Mouse (Mus musculus) embryonic facial prominence, embryonic 10.5 days (tissue): Measurements from ENCODE around the gene Gemin7. TPM values are rescaled to one million over a fixed set of nuclear protein-coding genes. Genes with fewer than 3 reads are reported as not detected.
A peak's percentile ranks its signal among the peaks of the same experiment; 100 is the strongest.

Source experiments
- DNase-seq: peaks from one replicate; pipeline ENCODE4 v3.0.0-alpha.2; 2017; ENCODE audit warnings: low spot score
- H3K27ac ChIP-seq: fragments of 300-500 bp; sonication (generic); replicated peaks from 2 replicates; pipeline ENCODE4 v1.5.1; 2016; ENCODE audit warnings: mild to moderate bottlenecking
- H3K27me3 ChIP-seq: fragments of 300-500 bp; sonication (generic); replicated peaks from 2 replicates; pipeline ENCODE4 v1.6.1; 2016; ENCODE audit warnings: low read depth, mild to moderate bottlenecking; ENCODE audit not compliant: poor library complexity, severe bottlenecking
- H3K36me3 ChIP-seq: fragments of 300-500 bp; sonication (generic); replicated peaks from 2 replicates; pipeline ENCODE4 v1.6.1; 2016; ENCODE audit warnings: mild to moderate bottlenecking, moderate library complexity
- H3K4me1 ChIP-seq: fragments of 300-500 bp; sonication (generic); 2 replicates; pipeline ENCODE4 v1.6.1; 2016
- H3K4me3 ChIP-seq: fragments of 300-500 bp; sonication (generic); 2 replicates; pipeline ENCODE4 v1.5.1; 2016; ENCODE audit warnings: mild to moderate bottlenecking, moderate library complexity
- H3K9me3 ChIP-seq: fragments of 300-500 bp; sonication (generic); 2 replicates; pipeline ENCODE4 v1.6.1; 2016; ENCODE audit warnings: mild to moderate bottlenecking
- WGBS: fragments of 180-500 bp; shearing (Covaris S2); methylation state at CpG from one replicate; pipeline ENCODE4 v1.1.7; 2016; 5-methylcytosine and 5-hydroxymethylcytosine counted together
- polyA plus RNA-seq: library from polyadenylated mRNA; unstranded; fragments of >200 nt; fragmentation: Nextera tagmentation; extraction: Ambion mirVana; gene quantifications from 2 replicates; pipeline ENCODE4 v1.2.1, GENCODE M21; 2016

Gene Gemin7
- polyA plus RNA-seq, 1 experiment from 2014 or later: 187 TPM

- DNase-seq: no peak
- Histone ChIP-seq H3K4me3 (no peak overlapping the region), H3K27me3 (peaks cover 7% of the 10 kb centered on the region; the same call in 1 of the 2 replicates), H3K36me3 (peaks cover 80% of the 10 kb centered on the region), H3K9me3 (no peaks in the 10 kb centered on the region), H3K4me1 (no peaks in the 10 kb centered on the region), H3K27ac (no peak overlapping the region)
- 75% methylated on average over 10 of the region's 10 CpGs for WGBS
Observed at GRCm38 (mm10) chr7:19531077-19531476, 46.3 kb downstream of the Gemin7 start.

- H3K4me1 ChIP-seq: peaks cover 25% of the 10 kb centered on the region
- peaks cover 20% of the 10 kb centered on the region for H3K36me3 ChIP-seq
- no peak overlapping the region for H3K27ac ChIP-seq
- H3K9me3 ChIP-seq: 0 out of 2 replicates have a peak, but pooled peaks cover 2% of the 10 kb centered on the region
- WGBS: 58% methylated on average over 2 of the region's 2 CpGs
- no peak for DNase-seq
- no peak overlapping the region; the same call in 1 of the 2 replicates for H3K4me3 ChIP-seq
- H3K27me3 ChIP-seq: peaks cover 67% of the 10 kb centered on the region
Observed at GRCm38 (mm10) chr7:19525105-19525481, 52.3 kb downstream of the Gemin7 start.

GRCm38 (mm10) chr7:19524420-19525104, 52.8 kb downstream of the Gemin7 start:
- H3K27ac ChIP-seq: peak overlapping the region; percentile 49; the same call in 1 of the 2 replicates
- H3K4me1 ChIP-seq: peaks cover 30% of the 10 kb centered on the region
- H3K27me3 ChIP-seq: peaks cover 73% of the 10 kb centered on the region
- 0 out of 2 replicates have a peak, but pooled peaks cover 2% of the 10 kb centered on the region for H3K9me3 ChIP-seq
- DNase-seq: no peak
- 13% methylated on average over 24 of the region's 24 CpGs for WGBS
- H3K4me3 ChIP-seq: peak overlapping the region; percentile 60
- peaks cover 15% of the 10 kb centered on the region for H3K36me3 ChIP-seq

DNA sequence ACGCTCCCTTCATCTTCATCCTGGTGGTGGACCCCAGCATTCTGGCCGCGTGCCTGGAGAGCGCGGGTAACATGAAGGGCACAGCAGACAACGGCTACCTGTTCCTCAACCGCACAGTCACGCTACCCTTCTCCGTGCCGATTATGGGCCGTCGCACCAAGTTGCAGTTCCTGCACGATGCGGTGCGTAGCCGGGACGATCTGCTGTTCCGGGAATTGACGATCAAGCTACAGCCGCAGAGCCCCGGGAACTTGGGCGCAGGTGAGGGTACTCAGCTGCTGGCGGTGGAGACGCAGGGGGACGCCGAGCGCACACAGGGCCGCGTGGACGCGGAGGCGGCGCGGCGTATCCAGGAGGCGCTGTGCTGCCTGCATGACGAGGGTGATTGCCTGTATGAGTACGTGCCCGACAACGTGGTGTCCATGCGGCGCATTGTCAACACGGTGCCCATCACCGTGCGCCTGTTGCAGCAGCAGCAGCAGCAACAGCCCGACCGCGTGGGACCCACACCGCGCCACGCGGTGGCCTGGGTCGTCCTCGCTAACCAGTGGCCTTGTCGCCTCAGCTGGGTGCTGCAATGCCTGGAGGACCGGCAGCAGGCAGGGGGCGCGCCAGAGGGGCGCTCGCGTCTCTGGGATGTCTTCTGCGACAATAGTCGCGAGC, 53.5 kb downstream of the Gemin7 start:
- peak; percentile 82 for DNase-seq
- peaks cover 8% of the 10 kb centered on the region for H3K36me3 ChIP-seq
- peaks cover 31% of the 10 kb centered on the region for H3K4me1 ChIP-seq
- H3K27ac ChIP-seq: peak overlapping the region; percentile 49; the same call in 1 of the 2 replicates
- peak overlapping the region; percentile 60 for H3K4me3 ChIP-seq
- peaks cover 79% of the 10 kb centered on the region for H3K27me3 ChIP-seq
- WGBS: 3% methylated on average over 64 of the region's 64 CpGs
- H3K9me3 ChIP-seq: 0 out of 2 replicates have a peak, but pooled peaks cover 2% of the 10 kb centered on the region

GRCm38 (mm10) chr7:19523017-19523756, 54.2 kb downstream of the Gemin7 start:
- Histone ChIP-seq H3K27ac (peak overlapping the region; percentile 6; the same call in 1 of the 2 replicates), H3K4me3 (peak overlapping the region; percentile 60), H3K36me3 (peaks cover under 1% of the 10 kb centered on the region), H3K27me3 (peaks cover 86% of the 10 kb centered on the region), H3K9me3 (0 out of 2 replicates have a peak, but pooled peaks cover 2% of the 10 kb centered on the region), H3K4me1 (peaks cover 31% of the 10 kb centered on the region)
- 16% methylated on average over 72 of the region's 72 CpGs for WGBS
- DNase-seq: no peak

DNA sequence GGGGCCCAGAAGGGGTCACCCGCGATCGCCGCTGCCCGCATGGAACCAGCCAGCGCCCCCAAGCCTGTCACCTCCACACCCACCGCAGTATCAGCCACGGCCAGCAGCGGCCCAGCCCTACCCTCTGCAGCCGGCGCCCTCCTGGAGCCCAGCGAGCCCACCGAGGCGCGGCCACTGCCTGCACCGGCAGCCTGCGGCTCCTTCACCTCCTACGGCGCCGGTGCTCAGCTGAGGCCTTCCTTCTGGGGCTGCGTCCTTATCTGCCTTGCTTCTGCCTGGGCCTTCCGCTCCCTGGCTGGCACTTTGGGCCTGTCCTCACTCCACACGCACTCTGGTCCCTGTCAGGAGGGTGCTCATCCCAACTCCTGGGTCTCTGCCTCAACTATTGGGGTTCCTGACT, 57.4 kb downstream of the Gemin7 start:
- WGBS: 5% methylated on average over 23 of the region's 23 CpGs
- Histone ChIP-seq H3K27me3 (peaks cover 97% of the 10 kb centered on the region), H3K36me3 (no peaks in the 10 kb centered on the region), H3K9me3 (0 out of 2 replicates have a peak, but pooled peaks cover 2% of the 10 kb centered on the region), H3K4me1 (peaks cover 42% of the 10 kb centered on the region), H3K27ac (peak overlapping the region; percentile 48; the same call in 1 of the 2 replicates), H3K4me3 (peak overlapping the region; percentile 47)
- DNase-seq: peak; percentile 57

DNA sequence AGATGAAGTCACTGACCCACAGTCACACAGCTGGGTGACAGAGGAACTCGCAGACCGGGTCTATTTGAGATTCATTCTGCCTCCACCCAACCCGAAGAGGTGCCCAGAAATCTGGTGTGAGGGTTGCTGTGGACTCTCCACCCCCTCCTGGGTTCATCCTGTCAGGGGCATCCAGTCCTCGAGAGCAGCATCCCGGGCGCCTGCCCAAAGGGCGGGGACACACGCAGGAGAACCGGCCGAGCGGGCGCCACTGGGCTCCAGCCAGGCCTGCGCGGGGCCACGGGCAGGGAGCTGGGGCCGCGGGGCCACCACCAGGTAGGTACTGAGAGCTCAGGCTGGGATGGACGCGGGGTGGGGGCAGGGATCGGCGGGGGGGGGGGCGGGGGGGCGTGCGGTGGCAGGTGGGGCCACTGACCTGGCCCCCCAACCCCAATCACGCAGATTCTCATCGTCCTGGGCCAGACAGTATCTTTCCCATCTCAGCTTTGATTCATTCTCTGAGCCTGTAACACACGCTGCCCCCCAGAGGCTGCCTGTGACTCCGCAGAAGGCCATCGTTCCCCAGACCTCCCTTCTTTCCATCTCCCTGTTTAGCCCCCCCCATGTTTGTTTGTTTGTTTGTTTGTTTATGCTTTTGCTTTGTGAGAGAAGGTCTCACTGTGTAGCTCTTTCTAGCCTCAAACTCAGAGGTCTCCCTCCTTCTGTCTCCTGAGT, 59.6 kb downstream of the Gemin7 start, which contains the start of gene Nkpd1:
Gene Nkpd1, plus strand, starts transcription at position 187 of the 714 bp plus-strand sequence.
- no peak for DNase-seq
- H3K4me3 ChIP-seq: peak within 1 kb of the TSS; percentile 48
- WGBS: 3% methylated on average over 29 of the region's 29 CpGs
- H3K4me1 ChIP-seq: peaks cover 26% of the 10 kb centered on the region
- H3K27me3 ChIP-seq: peaks cover 75% of the 10 kb centered on the region
- H3K36me3 ChIP-seq: no peaks in the 10 kb centered on the region
- 0 out of 2 replicates have a peak, but pooled peaks cover under 1% of the 10 kb centered on the region for H3K9me3 ChIP-seq
- peak within 1 kb of the TSS; percentile 35; the same call in 1 of the 2 replicates for H3K27ac ChIP-seq

Other genes with a start within 250 kb of the Gemin7 start
- gene Ercc1, start 232.8 kb downstream of the Gemin7 start, polyA plus RNA-seq: 102 and 107 TPM in 2 replicates
- 26.8 and 28.9 TPM in 2 replicates for gene Cd3eap, start 218.1 kb downstream of the Gemin7 start, polyA plus RNA-seq
- 6.9 and 7.1 TPM in 2 replicates for gene Ppp1r13l, start 217.8 kb downstream of the Gemin7 start, polyA plus RNA-seq
- 28.1 and 28.8 TPM in 2 replicates for gene Ercc2, start 195.6 kb downstream of the Gemin7 start, polyA plus RNA-seq
- 7.9 and 8.8 TPM in 2 replicates for gene Klc3, start 173.5 kb downstream of the Gemin7 start, polyA plus RNA-seq
- gene Ckm, start 172.8 kb downstream of the Gemin7 start, polyA plus RNA-seq: 0.20 TPM in 1 of 2 replicates, not detected in the other
- 7.1 and 8.0 TPM in 2 replicates for gene Mark4, start 118.8 kb downstream of the Gemin7 start, polyA plus RNA-seq
- 1.2 and 1.3 TPM in 2 replicates for gene Exoc3l2, start 114.3 kb downstream of the Gemin7 start, polyA plus RNA-seq
- 1.9 TPM in 2 replicates for gene Bloc1s3, start 69.2 kb downstream of the Gemin7 start, polyA plus RNA-seq
- 72.6 and 73.9 TPM in 2 replicates for gene Trappc6a, start 69.2 kb downstream of the Gemin7 start, polyA plus RNA-seq
- 0.17 and 0.19 TPM in 2 replicates for gene Nkpd1, start 59.8 kb downstream of the Gemin7 start, polyA plus RNA-seq
- gene Ppp1r37, start 14.5 kb downstream of the Gemin7 start, polyA plus RNA-seq: 20.7 and 22.9 TPM in 2 replicates
- gene Zfp296, start 308 bp downstream of the Gemin7 start, polyA plus RNA-seq: 0.41 and 0.44 TPM in 2 replicates
- gene Clasrp, start 26.9 kb upstream of the Gemin7 start, polyA plus RNA-seq: 58.0 and 58.9 TPM in 2 replicates
- 3.5 and 4.2 TPM in 2 replicates for gene Relb, start 51.8 kb upstream of the Gemin7 start, polyA plus RNA-seq
- 82.7 and 86.4 TPM in 2 replicates for gene Clptm1, start 87.4 kb upstream of the Gemin7 start, polyA plus RNA-seq
- gene Apoc2, start 100.3 kb upstream of the Gemin7 start, polyA plus RNA-seq: 0.29 and 0.47 TPM in 2 replicates
- gene Gm44805, start 103.8 kb upstream of the Gemin7 start, polyA plus RNA-seq: not detected in 2 replicates
- gene Apoc4, start 103.9 kb upstream of the Gemin7 start, polyA plus RNA-seq: 0.09 TPM in 1 of 2 replicates, not detected in the other
- gene Apoc1, start 115.1 kb upstream of the Gemin7 start, polyA plus RNA-seq: 3.6 and 4.7 TPM in 2 replicates
- gene Apoe, start 121.6 kb upstream of the Gemin7 start, polyA plus RNA-seq: 135 and 168 TPM in 2 replicates
- 216 and 221 TPM in 2 replicates for gene Tomm40, start 137.8 kb upstream of the Gemin7 start, polyA plus RNA-seq
- 110 TPM in 2 replicates for gene Nectin2, start 172.9 kb upstream of the Gemin7 start, polyA plus RNA-seq
- 68.3 and 79.4 TPM in 2 replicates for gene Bcam, start 193.4 kb upstream of the Gemin7 start, polyA plus RNA-seq
- gene Cblc, start 219.2 kb upstream of the Gemin7 start, polyA plus RNA-seq: 1.9 and 2.9 TPM in 2 replicates
- gene Bcl3, start 245.2 kb upstream of the Gemin7 start, polyA plus RNA-seq: 1.7 TPM in 2 replicates